Mouse (Mus musculus): ENCODE data around the gene Zbtb21.
A peak's percentile ranks its signal among the peaks of the same experiment; 100 is the strongest.
"Not testable (repeated sequence)": the region's sequence is repeated elsewhere in the genome, so short reads cannot be mapped to it uniquely, and the experiment has no call there.

Zbtb21 gene

GRCm38 (mm10) chr16:97962151-97962948, at the start of gene Zbtb21, which contains the start of gene C2cd2:
Zbtb21 (minus strand) TSS chr16:97962622.
C2cd2 (minus strand) TSS chr16:97962598.
- DNase-seq: peak; percentile 97 to 98

GRCm38 (mm10) chr16:97997383-97997731, 34.9 kb upstream of the Zbtb21 start:
- not testable (repeated sequence) for DNase-seq

GRCm38 (mm10) chr16:97996616-97997382, 34.4 kb upstream of the Zbtb21 start, which contains the start of gene B230307C23Rik:
B230307C23Rik (plus strand) TSS chr16:97997315.
- peak; percentile 77 to 87 for DNase-seq

- DNase-seq: no peak
Observed at GRCm38 (mm10) chr16:97995849-97996615, 33.6 kb upstream of the Zbtb21 start.

- not testable (repeated sequence) for DNase-seq
Observed at GRCm38 (mm10) chr16:97992477-97992876, 30.1 kb upstream of the Zbtb21 start.

GRCm38 (mm10) chr16:97991517-97991916, 29.1 kb upstream of the Zbtb21 start:
- no peak for DNase-seq

- DNase-seq: no peak
Observed at GRCm38 (mm10) chr16:97984589-97984988, 22.2 kb upstream of the Zbtb21 start.

- no peak for DNase-seq
Observed at GRCm38 (mm10) chr16:97981362-97981761, 18.9 kb upstream of the Zbtb21 start.

GRCm38 (mm10) chr16:97977722-97978121, 15.3 kb upstream of the Zbtb21 start:
- no peak for DNase-seq

GRCm38 (mm10) chr16:97977277-97977676, 14.9 kb upstream of the Zbtb21 start:
- DNase-seq: no peak

- DNase-seq: no peak
Observed at GRCm38 (mm10) chr16:97963956-97964540, 1.6 kb upstream of the Zbtb21 start.

GRCm38 (mm10) chr16:97961381-97962150, 856 bp downstream of the Zbtb21 start:
- DNase-seq: no peak

GRCm38 (mm10) chr16:97960348-97960747, 2.1 kb downstream of the Zbtb21 start:
- no peak for DNase-seq

- no peak for DNase-seq
Observed at GRCm38 (mm10) chr16:97958401-97958973, 3.9 kb downstream of the Zbtb21 start.

- no peak for DNase-seq
Observed at GRCm38 (mm10) chr16:97957626-97958025, 4.8 kb downstream of the Zbtb21 start.

GRCm38 (mm10) chr16:97956011-97956410, 6.4 kb downstream of the Zbtb21 start:
- DNase-seq: no peak

GRCm38 (mm10) chr16:97953300-97953699, 9.1 kb downstream of the Zbtb21 start:
- no peak for DNase-seq

- no peak for DNase-seq
Observed at GRCm38 (mm10) chr16:97952801-97953200, 9.6 kb downstream of the Zbtb21 start.

GRCm38 (mm10) chr16:97952371-97952770, 10.1 kb downstream of the Zbtb21 start:
- no peak for DNase-seq

GRCm38 (mm10) chr16:97950061-97950460, 12.4 kb downstream of the Zbtb21 start:
- no peak for DNase-seq

- no peak for DNase-seq
Observed at GRCm38 (mm10) chr16:97948836-97949235, 13.6 kb downstream of the Zbtb21 start.

- not testable (repeated sequence) for DNase-seq
Observed at GRCm38 (mm10) chr16:97946993-97947392, 15.4 kb downstream of the Zbtb21 start.
